Mouse (Mus musculus): Measurements from ENCODE around the gene Gripap1.
"Not testable (repeated sequence)": the region's sequence is repeated elsewhere in the genome, so short reads cannot be mapped to it uniquely, and the experiment has no call there.

Gripap1 gene

DNA sequence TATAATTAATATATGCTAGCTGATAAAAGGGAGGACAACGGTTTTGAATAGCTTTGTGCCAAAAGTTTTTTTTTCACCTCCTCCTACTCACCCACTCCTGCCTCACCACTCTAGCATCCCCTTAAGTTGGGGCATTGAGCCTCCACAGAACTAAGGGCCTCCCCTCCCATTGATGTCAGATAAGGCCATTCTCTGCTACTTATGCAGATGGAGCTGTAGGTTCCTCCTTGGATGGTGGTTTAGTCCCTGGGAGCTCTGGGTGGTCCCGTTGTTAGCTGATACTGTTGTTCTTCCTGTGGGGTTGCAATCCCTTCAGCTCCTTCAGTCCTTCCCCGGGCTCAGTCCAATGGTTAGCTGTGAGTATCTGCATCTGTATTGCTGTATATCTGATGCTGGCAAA is 10.3 kb upstream of the Gripap1 start:
- DNase-seq, result no peak

DNA sequence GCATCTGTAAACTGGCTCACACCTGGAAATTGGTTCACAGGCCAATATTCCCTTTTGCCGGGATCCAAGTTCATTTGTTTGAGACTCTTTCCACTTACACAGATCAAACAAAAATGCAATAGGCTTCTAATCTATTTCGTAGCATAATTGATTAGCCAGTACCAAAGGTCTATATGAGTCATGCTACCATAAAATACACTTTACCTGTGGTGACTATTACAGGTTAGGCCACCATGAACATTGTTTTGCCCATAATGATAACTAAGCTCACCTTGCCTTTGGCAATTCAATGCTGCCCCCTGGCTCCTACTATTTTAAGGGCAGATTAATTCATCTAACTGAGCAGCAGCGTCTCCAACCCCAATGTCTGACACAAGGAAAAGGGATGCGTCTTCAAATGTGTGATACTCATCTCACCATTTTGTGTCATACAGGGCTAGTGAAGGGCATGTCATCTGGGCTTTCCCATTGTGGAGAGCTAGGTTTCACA is 6.9 kb upstream of the Gripap1 start:
- no peak for DNase-seq

DNA sequence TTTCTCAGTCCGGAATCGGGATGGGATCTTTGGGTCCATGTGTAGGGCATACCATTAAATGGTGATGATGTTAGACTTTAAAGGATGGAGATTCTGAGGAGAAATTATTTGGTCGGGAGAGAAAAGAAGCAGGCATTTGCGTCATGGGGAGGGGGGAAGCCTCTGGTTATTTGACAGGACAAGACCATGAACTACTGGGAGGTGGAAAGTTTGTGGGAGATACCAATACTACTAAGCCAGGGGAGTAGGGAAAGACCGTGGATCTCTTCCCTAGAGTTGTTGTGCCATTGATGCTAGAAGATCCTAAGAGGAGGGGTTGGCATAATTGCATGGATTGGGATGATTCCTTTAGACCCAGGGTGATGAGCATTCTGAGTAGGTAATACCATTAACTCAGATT is 744 bp downstream of the Gripap1 start:
- no peak for DNase-seq

DNA sequence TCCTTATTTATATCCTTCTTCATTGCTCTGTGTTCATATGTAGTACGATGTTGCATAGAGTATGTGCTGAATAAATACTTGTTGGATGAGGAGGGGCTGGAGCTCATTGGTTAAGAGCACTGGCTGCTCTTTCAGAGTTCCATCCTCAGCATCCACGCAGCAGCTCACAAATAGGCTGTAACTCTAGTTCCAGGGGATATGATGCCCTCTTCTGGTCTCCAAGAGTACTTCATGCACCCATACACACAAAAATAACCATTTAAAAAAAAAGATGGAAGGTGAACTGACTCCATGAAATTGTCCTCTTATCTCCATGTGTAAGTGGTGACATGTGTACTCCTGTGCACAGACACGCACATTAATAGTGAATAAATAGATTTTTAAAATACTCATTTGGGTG is 3.8 kb downstream of the Gripap1 start:
- no peak for DNase-seq

DNA sequence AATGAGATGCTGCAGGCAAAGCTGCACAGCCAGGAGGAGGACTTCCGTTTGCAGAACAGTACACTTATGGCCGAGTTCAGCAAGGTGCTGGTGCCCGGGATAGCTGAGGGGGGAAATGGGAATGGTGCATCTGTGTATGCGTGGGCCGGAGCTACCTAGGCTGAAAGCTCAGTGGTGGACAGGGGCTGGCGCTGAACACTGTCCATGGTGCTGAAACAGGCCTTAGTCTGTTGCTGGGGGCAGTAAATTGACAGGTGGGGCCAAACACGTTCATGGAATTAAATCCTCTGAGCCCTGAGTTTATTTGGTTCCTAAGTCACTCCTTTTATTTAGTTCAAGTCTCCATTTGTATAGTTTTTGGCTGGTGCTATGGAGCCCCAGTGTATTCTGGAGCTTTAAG is 5.5 kb downstream of the Gripap1 start:
- DNase-seq, result no peak

DNA sequence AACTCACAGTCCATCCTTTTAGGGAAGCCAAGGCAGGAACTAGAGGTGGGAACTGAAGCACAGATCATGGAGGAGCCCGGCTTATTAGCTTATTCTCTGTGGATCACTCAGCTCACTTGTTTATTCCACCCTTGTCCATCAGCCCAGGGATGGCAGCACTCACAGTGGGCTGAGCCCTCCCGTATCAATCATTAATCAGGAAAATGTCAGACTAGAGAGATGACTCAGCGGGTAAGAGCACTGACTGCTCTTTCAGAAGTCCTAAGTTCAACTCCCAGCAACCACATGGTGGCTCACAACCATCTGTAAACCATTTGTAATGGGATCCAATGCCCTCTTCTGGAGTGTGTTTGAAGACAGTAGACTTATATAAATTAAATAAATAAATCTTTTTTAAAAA is 7.8 kb downstream of the Gripap1 start:
- DNase-seq, result no peak

DNA sequence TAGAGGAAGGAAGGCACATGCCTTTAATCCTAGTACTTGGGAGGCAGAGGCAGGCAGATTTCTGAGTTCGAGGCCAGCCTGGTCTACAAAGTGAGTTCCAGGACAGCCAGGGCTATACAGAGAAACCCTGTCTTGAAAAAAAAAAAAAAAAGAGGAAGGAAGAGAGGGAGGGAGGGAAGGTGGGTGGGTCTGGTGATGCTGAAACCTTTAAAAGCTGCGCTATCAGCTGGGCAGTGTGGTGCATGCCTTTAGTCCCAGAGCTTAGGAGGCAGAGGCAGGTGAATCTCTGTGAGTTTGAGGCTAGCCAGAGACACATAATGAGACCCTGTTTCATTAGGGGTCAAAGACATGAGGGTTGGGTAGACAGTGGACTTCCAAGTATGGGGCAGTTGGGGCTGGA is 12.6 kb downstream of the Gripap1 start:
- DNase-seq, result not testable (repeated sequence)

DNA sequence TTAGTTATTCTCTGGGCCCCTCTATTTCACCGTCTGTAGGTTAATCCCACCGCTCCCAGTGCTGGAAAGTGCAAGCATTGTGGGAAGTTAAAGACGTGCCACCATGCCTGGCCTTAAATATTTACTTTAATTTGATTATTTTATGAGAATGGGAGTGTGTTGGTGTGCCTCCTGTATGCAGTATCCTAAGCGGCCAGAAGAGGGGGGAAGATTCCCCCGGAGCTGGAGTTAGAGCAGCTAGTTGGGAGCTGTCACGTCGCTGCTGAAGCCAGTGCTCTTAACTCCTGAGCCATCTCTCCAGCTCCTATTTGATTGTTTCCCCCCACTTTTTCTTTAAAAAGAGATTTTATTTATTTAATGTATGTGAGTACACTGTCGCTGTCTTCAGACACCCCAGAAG is 25.5 kb downstream of the Gripap1 start:
- not testable (repeated sequence) for DNase-seq

DNA sequence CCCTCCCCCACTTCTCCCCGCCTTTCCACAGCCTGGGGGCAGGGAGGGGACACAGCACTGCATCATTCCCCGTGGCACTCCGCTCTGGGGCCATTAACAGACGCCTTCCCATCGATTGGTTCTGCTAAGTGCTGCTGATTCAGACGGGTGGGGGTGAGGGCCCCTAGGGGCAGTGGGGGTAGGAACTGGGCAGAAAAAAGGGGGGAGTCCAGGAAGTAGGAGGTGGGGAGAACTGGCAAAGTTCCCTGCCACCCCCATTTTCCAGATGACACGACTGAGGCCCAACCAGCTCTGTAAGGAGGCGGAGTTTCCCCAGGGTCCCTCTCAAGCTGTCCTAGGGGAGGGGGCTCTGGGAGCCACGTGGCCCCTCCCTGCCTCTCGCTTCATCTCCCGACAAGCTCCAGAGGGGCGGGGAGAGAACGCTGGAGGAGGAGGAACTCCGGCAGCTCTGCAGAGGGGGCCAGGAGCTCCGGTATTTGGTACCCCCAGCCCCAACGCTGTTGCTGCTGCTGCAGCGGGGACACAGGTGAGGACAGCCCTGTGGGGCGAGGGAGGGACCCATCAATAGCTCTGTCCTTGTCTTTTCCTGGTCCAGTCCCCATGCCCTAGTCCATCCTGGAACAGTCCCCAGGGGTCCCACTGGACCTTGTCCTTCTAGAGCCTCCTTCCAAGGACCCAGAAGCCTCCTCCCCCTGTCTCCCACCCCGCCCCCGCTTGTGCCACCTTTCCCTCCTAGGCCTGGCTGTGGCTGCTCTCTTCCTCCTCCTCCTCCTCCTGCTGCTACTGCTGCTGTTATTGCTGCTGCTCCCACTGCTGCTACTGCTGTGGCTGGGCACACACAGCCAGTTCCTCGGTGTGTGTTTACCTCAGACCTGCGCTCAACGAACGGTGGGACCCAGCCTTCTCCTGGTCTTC is 32.6 kb downstream of the Gripap1 start, which contains the start of gene Kcnd1:
Kcnd1 (plus strand) TSS at position 425 of the 915 bp plus-strand sequence.
- peak; percentile 15 for DNase-seq

DNA sequence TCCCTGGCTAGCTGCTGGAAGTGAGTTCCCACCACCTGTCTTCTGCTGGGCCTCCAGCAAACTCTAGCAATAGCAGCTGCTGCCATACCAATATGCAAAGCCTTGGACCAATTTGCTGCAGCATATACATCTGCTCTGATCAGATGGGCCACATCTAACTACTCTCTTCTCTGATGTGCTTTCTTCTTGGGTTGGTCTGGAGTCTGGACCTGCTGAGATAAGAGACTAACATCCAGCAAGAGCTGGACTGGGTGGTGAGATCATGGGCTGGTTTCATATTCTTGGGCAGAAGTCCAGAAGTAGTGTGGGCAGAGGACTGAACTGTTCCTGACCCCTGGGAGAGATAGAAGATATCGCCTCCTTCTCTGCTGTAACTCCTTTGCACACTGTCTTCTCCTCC is 47.6 kb downstream of the Gripap1 start:
- DNase-seq, result no peak

DNA sequence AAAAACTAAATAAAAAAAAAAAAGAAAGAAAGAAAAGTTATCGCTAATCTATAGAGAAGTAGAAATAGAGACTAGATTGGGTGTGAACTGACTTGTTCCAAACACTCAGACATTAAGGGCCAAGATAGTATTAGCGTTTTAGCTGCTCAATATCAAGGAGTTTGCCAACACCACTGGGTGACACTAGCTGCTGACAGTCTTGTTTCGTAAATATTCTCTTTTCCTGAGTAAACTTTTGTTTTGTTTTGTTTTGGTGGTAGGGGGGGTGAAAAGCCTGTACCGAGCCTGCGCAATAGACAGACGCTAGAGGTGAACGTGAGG is 51.2 kb downstream of the Gripap1 start:
- no peak for DNase-seq

DNA sequence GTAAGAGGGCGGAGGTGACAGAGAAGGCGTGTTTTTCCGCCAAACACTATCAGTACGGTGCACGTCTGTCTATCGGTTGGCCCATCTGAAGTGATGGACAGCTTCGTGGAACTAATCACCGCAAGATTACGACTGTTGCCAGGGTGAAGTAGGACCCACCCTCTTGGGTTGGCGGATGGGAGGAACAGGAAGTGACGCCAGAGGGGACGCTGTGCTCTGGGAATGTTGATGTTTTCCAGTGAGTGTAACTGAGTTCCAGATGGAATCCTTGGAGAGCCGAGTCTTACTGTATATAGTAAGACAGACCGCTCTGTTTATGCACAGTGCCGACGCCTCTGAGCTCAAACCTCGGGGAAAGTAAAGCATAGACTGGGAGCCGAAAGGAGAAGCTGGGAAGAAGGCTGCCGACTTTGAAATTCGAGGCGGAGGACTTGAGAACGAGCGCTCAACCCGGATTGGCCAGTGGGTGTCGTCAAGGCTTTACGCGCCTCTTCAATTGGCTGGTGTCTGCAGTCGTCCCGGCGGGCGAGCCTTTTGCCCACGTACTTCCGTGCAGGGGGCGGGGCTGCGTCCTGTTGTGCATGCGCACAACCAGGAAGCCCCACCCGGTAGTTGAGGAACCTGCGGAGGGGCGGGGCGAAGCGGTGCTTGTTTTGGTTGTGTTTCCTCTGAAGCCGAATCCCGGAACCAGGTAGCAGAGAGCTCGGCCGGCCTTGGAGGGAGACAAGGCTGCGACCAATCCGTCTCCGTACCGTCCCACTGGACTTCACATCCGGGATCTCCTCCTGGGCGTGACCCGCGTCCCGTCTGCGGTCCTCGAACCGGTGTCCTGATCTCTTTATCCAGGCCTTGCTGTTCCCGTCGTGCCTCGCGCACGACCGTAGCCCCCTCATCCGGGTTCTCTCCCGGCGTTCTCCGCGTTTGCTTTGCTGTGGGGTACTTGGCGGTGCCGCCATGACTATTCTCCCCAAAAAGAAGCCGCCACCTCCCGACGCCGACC is 51.9 kb downstream of the Gripap1 start, which contains the start of gene Otud5:
Otud5 (plus strand) TSS at position 202 of the 1,000 bp plus-strand sequence.
- peak; percentile 90 for DNase-seq

DNA sequence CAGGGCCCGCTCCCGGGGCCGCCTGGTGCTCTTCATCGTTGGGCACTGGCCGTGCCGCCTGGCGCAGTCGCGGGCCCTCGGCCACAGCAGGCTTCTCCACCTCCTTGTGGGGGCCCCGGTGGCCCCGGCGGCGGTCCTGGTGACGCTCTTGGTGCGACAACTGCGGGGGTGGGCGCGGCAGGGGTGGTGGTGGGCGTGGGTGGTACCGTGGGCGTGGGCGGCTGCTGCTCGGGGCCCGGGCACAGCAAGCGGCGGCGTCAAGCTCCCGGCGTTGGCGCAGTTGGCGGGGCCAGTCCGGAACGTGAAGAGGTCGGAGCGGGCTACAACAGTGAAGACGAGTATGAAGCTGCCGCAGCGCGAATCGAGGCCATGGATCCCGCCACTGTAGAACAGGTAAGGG is 52.8 kb downstream of the Gripap1 start:
- peak; percentile 23 for DNase-seq

DNA sequence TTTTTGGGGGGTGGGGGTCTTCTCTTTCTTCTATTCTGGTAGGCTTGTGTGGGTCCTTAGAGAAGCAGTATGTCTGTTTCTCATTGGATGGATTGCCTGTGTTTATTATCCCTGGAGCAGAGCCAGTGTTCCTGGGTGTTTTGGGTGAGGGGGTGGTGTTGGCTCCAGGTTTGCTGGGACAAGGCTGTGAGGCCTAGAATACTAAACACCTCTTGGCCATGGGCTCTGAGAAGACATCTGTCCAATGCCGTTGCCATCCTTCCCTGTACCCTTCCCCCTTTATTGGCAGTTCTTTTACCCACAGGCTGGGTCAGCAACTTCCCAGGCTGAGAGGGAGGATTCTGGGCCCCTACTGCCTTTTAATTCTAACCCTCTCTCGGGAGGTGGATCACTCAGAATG is 58.3 kb downstream of the Gripap1 start:
- no peak for DNase-seq

DNA sequence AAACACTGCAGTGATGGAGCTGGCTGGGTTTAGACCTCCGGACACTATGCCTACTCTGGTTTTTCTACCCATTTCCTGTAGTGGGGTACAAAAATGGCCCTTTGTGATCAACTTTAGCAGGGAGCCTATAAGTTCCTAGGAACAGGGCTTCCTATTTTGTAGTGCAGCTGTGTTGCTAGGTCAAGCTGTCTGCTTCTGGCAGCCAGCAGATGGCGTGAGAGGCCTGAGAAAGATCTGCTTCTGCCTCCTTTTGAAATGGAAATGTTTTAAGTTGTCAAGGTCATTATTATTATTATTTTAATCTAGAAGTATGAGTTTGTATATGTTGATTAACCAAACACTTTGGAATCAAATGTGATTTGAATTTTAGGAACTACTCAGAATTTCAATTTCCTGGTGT is 65.0 kb downstream of the Gripap1 start:
- DNase-seq, result peak; percentile 32

DNA sequence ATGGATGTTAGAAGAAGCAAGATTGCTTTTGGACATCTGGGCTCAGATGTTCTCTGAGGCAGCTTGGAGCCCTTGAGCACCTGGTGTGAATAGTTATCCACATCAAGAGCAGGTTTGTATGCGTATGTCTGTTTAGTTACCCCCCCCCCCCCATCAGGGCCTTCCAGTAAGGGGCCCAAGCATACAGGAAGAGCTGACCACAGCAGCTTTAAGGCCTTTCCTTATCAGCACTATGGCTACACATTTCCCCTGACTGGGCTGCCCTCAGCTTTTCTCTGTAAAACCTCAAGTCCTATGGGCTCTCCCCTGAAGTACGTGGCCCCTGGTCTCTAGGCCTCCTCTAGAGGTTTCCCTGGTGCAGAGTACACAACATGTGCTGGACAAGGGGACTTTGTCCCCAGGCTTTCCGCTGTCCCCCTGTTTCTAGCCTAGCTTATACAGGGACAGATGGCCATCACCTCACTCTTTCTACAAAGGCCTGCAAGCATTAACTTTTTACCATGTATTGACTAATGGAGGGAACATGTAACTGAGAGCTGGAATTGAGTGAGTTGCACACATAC is 69.7 kb downstream of the Gripap1 start:
- no peak for DNase-seq

DNA sequence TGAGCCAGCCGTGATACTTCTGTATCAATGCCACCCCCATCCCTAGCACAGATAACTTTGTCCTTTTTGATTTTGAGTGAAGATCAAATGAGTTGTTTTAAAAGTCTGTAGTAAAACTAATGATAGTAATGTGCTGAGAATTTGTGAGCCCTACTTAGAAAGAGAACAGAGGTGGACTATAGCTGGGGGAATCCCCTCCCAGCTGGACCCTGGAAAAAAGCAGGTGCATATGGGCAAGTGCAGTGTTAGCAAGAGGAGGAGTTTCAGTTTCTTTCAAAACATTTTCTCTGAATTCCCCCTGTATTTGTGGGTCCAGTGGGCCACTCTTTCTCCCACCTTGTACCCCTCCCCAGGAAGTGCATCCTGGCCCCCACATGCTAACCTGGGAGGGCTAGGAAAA is 73.6 kb downstream of the Gripap1 start:
- DNase-seq, result no peak

DNA sequence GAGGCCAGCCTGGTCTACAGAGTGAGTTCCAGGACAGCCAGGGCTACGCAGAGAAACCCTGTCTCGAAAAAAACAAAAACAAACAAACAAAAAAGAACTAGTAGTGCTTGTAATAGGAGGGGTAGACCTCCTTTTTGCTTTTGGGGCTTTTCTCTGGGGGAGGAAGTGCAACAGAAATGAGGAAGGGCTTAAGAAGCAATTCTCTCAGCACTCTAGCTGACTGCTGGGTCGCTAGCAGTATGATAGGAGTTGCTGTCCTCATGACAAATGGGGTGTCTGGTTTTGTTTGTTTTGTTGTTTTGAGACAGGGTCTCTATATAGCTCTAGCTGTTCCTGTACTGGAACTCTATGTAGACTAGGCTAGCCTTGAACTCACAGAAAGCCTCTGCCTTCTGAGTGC is 75.0 kb downstream of the Gripap1 start:
- no peak for DNase-seq

DNA sequence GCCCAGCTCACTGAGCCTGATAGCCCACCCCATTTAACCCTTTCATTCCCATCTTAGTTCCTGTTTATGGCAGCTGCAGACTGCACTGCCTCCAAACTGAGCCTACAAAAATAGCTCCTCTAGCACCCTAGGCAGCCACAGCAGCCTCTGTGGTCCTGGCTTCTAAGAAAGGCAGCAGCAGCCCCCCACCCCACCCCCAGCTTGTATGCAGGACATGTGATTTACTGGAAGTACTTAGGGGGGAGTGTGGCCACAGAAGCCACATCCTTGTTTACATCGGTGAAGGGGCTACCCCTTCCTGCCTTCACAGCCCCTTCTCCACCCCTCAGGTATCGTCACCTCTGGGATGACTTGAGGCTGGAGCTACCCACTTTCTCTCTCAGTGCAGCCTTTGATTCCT is 75.8 kb downstream of the Gripap1 start:
- DNase-seq, result no peak

DNA sequence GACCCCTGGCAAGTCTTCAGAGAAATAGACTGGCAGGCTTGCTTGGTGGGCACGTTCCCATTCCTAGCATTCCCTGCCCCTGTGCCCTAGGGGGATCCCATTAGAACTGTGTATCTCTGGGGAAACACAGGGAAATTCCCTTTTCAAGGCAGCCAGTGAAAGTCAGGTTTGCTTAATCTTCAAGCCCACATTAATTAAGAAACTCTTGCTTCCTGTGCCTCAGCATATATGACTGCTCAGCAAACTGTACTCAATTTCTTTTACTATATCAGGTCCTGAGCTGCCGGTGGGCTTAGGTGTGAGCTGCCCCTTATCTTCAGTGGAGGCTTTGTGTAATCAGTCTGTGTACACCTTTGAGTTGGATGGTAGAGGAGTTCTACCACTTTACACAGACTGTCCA is 76.2 kb downstream of the Gripap1 start:
- DNase-seq, result no peak

DNA sequence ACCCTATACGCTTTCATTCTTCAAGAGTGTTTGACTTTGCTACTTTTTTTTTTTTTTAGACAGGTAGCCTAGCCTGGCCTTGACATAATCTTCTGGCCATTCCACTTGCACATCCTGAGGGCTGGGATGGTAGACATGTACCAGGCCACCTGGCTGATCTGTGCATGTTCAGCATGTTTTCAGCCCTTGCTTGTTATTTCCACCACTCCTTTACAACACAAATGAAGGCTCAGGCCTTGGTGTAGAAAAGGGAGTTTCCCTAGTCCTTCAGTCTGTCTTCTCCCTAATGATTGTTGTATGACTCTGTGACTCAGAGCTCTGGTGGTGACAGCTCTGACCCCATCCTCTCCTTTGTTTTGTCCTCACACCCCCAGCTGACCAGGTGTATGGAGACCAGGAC is 77.6 kb downstream of the Gripap1 start:
- no peak for DNase-seq

DNA sequence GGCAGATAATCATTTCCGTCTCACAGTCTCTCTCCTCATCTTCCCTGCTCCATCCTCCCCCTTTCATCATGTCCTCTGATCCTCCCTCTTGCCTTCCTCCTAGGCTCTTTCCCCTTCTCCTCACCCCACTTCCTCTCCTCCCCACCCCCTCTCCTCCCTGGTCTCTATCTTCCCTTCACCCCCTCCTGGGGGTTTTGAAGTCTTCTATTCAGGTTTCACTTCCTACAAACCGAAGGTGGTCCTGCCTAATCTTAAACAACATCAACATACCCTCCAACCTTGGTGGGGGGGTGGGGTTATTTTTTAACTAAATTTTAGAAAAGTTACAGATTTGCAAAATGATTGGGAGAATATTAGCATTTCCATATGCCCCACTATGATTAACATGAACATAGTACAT is 78.9 kb downstream of the Gripap1 start:
- DNase-seq, result no peak

DNA sequence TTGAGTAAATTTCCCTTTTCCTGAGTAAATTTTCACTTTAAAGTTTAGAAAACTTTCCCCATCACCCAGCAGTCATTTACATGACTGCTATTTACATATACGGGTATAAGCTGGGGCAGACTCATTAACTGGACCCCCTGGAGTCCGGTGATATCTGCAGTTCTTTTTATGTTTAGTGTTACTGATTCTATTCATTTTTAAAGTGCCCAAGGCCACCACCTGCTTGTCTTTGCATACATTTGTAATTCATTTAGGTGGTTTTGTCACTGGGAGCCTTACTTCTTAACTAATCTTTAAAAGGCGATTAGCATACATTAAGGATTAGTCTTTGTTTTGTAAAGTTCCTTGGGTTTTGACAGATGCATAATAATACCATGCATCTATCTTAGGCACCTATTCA is 80.3 kb downstream of the Gripap1 start:
- DNase-seq, result no peak

Data from cerebellum, adult 8-10 months (tissue).